Mouse (Mus musculus): Measurements from ENCODE around the gene Necab3. TPM values are rescaled to one million over a fixed set of nuclear protein-coding genes. Genes with fewer than 3 reads are reported as not detected.
A peak's percentile ranks its signal among the peaks of the same experiment; 100 is the strongest.

Necab3 gene
- 2.8 and 3.3 TPM in 2 replicates for polyA plus RNA-seq (2015; fragmentation: Nextera tagmentation; extraction: Ambion mirVana)

DNA sequence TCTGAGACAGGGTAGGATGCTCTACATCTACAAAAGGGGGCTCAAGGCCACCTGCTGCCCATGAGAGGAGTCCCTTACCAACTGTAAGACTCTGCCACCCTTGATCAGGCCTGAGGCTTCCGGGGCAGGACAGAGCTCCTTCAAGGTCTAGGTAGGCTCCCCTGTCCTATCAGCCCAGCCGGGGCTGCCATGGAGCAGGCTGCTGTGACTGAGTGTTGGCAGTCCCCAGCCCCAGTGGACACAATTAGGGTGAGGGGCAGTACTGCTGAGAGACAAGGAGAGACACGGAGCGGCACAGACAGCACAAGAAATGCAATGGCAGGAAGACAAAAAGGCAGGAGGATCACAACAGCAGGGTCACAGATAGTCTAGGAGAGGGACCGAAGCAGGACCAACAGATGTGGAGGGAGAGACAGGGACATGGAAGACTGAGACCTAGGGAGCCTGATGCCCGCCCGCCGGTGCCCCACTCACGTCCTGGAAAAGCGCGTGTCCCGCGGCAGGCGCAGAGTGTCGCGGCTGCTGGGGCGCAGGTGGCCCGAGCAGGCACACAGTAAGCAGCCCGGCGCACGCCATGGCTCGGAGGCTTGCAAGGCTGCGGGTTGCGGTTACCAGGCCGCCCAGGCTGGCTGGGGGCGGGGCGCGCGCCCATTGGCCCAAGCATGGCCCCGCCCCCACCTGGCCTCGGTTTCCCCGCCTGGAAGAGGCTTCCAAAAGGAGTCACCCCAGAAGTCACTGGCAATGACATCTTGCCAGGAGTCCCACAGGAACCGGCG is at the start of gene Necab3:
Gene Necab3, minus strand, starts transcription at position 627 of the 776 bp plus-strand sequence.
- H3K4me1 ChIP-seq (ENCODE audit: insufficient read depth, low read length) = peaks cover 22% of the 10 kb centered on the region
- H3K9me3 ChIP-seq (ENCODE audit: low read length) = no peaks in the 10 kb centered on the region
- no peaks in the 10 kb centered on the region for H3K27me3 ChIP-seq (ENCODE audit: insufficient read depth, low read length)
- H3K9ac ChIP-seq (replicated peaks; ENCODE audit: low read length) = peak within 1 kb of the TSS; percentile 53; the same call in 1 of the 2 replicates
- peak within 1 kb of the TSS; percentile 34 for H3K4me3 ChIP-seq (ENCODE audit: low read length)
- 6% methylated on average over 34 of the region's 34 CpGs for WGBS
- peak within 1 kb of the TSS; percentile 60 for H3K4me2 ChIP-seq (replicated peaks; ENCODE audit: low read depth, low read length)
- ATAC-seq (ENCODE audit: low FRiP score, low TSS enrichment) = peak; percentile 55
- H3K27ac ChIP-seq (ENCODE audit: low read length) = no peak within 1 kb of the TSS
- H3K36me3 ChIP-seq (ENCODE audit: insufficient read depth, low read length) = peaks cover 18% of the 10 kb centered on the region

DNA sequence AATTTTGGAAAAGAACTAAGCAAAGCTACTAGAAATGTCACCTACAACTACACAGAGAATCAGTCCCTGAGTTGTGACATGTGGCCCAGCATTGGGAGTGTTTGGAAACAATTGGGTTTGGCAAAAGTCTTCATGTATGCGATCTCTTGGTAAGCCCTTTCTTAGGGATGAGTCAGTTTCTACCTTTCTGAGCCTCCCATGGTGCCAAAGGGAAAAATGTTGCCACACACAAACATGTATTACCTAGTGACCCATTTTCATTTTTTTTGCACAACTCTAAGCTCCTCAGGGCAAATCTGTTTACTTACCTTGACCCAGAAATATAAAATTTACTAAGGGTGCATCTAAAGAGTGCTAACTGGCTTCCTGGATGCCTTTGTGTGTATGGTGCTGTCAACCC is 48.3 kb upstream of the Necab3 start:
- H3K27me3 ChIP-seq (ENCODE audit: insufficient read depth, low read length) = no peaks in the 10 kb centered on the region
- no peaks in the 10 kb centered on the region for H3K36me3 ChIP-seq (ENCODE audit: insufficient read depth, low read length)
- WGBS = 81% methylated on average over 1 of the region's 1 CpGs
- no peak for ATAC-seq (ENCODE audit: low FRiP score, low TSS enrichment)
- peaks cover 8% of the 10 kb centered on the region; the same call in 1 of the 2 replicates for H3K4me1 ChIP-seq (ENCODE audit: insufficient read depth, low read length)
- H3K4me3 ChIP-seq (ENCODE audit: low read length) = no peak overlapping the region
- no peak overlapping the region for H3K4me2 ChIP-seq (replicated peaks; ENCODE audit: low read depth, low read length)
- H3K27ac ChIP-seq (ENCODE audit: low read length) = no peak overlapping the region
- H3K9me3 ChIP-seq (ENCODE audit: low read length) = no peaks in the 10 kb centered on the region
- no peak overlapping the region for H3K9ac ChIP-seq (replicated peaks; ENCODE audit: low read length)

DNA sequence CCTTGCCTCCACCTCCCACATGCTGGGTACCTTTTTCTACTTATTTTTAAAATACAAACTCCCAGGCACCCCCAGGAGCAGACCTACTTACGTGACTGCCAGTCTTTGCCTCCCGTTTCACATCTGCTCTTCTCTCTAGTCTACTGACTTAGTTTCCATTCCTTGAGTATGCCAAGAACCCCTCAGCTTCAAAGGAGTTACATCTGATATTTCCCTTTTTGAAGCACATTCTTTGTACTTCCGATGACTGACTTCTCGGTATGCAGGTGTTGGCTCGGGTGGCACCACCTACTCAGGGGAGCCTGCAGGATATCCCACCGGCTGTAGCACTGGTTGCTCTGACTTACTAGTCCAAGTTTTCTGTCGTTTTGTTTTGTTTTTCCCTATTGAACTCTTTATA is 45.5 kb upstream of the Necab3 start:
- Histone ChIP-seq H3K9ac (replicated peaks; ENCODE audit: low read length) (peak overlapping the region; percentile 50; the same call in 1 of the 2 replicates), H3K4me1 (ENCODE audit: insufficient read depth, low read length) (peaks cover 8% of the 10 kb centered on the region; the same call in 1 of the 2 replicates), H3K9me3 (ENCODE audit: low read length) (no peaks in the 10 kb centered on the region), H3K4me2 (replicated peaks; ENCODE audit: low read depth, low read length) (peak overlapping the region; percentile 72), H3K4me3 (ENCODE audit: low read length) (peak overlapping the region; percentile 78), H3K27me3 (ENCODE audit: insufficient read depth, low read length) (no peaks in the 10 kb centered on the region), H3K36me3 (ENCODE audit: insufficient read depth, low read length) (no peaks in the 10 kb centered on the region), H3K27ac (ENCODE audit: low read length) (no peak overlapping the region)
- ATAC-seq (ENCODE audit: low FRiP score, low TSS enrichment) = no peak
- WGBS = 37% methylated on average over 7 of the region's 7 CpGs

DNA sequence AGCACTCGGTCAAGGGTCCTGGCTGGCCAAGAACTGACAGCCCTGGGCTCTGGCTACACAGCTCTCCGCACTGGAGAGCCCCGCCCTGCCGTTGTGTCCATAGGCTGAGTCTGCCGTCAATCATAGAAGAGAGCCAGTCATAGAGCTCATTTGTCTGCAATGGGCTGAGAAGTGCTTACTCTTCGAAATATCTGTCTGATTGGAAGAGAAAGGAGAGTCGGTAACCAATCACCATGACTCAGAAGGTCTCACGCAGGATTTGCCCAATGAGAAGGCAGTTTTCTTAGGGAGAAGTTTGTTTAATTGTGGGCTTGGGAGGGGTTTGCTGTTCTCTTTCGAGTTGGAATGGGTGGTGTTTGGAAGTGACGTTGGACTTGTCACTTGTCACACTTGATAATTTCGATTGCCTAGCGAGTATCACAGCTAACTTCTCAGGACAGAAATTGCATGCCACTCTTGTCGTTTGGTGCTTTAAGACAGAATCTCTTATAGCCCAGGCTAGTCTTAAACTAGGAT is 45.0 kb upstream of the Necab3 start, which contains the start of gene Pxmp4:
Gene Pxmp4, minus strand, starts transcription at position 71 of the 516 bp plus-strand sequence.
- H3K4me1 ChIP-seq (ENCODE audit: insufficient read depth, low read length) = peaks cover 8% of the 10 kb centered on the region; the same call in 1 of the 2 replicates
- no peaks in the 10 kb centered on the region for H3K9me3 ChIP-seq (ENCODE audit: low read length)
- peak within 1 kb of the TSS; percentile 78 for H3K4me3 ChIP-seq (ENCODE audit: low read length)
- peak within 1 kb of the TSS; percentile 85 for H3K9ac ChIP-seq (replicated peaks; ENCODE audit: low read length)
- peak within 1 kb of the TSS; percentile 72 for H3K4me2 ChIP-seq (replicated peaks; ENCODE audit: low read depth, low read length)
- no peaks in the 10 kb centered on the region for H3K36me3 ChIP-seq (ENCODE audit: insufficient read depth, low read length)
- peak within 1 kb of the TSS; percentile 62; the same call in 1 of the 2 replicates for H3K27ac ChIP-seq (ENCODE audit: low read length)
- WGBS = under 1% methylated on average over 13 of the region's 13 CpGs
- ATAC-seq (ENCODE audit: low FRiP score, low TSS enrichment) = peak; percentile 100
- no peaks in the 10 kb centered on the region for H3K27me3 ChIP-seq (ENCODE audit: insufficient read depth, low read length)

DNA sequence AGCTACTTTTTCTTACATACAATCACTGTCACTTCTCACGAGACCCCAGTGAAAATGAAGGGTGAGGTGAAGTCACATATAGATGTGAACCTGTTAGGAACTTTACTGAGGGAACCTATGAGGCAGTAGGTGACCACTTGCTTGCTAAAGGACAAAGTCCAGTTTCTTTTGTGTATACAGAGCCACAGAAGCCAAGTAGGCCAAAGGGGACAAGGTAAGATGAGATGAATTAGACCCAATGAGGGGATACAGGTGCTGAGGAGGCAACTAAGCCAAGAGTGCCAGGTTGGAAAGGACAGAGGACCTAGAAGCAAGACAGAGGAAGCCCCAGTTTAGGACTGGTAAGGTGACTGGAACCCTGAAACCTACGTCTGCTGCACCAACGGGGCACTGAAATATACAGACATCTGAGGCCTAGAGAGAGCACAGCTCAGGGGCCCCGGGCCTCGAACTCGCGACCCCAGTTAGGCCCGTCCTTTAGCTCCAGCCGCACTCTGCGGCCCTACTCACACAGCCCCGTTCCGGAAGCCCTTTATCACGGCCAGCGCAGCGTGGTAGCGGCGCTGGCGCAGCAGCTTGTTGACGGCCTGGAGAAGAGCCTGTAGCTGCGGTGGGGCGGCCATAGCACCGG is 44.4 kb upstream of the Necab3 start:
- 0 out of 2 replicates have a peak, but pooled peaks have one; percentile 1 for ATAC-seq (ENCODE audit: low FRiP score, low TSS enrichment)
- Histone ChIP-seq H3K4me3 (ENCODE audit: low read length) (peak overlapping the region; percentile 78), H3K9ac (replicated peaks; ENCODE audit: low read length) (peak overlapping the region; percentile 85), H3K27me3 (ENCODE audit: insufficient read depth, low read length) (no peaks in the 10 kb centered on the region), H3K9me3 (ENCODE audit: low read length) (no peaks in the 10 kb centered on the region), H3K4me2 (replicated peaks; ENCODE audit: low read depth, low read length) (peak overlapping the region; percentile 72), H3K4me1 (ENCODE audit: insufficient read depth, low read length) (peaks cover 8% of the 10 kb centered on the region; the same call in 1 of the 2 replicates), H3K36me3 (ENCODE audit: insufficient read depth, low read length) (no peaks in the 10 kb centered on the region), H3K27ac (ENCODE audit: low read length) (peak overlapping the region; percentile 62; the same call in 1 of the 2 replicates)
- 14% methylated on average over 22 of the region's 22 CpGs for WGBS

DNA sequence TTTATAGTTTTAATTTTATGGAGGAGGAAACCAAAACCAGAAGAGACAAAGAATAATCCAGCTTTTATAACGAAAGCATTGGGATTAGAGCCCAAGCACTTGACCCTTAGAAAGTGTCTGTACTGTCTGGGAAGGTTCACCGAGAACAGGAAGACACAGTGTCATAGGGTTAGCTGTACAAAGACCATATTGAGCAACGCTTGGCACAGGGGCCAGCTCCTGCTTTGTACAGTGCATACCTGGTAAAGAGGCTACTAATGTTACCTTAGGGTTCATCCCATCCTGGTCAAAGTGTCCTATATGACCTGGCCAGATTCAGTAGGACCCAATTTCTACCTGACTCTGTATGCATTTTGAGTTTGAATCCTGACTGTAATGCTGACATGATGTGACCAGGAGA is 42.6 kb upstream of the Necab3 start:
- Histone ChIP-seq H3K4me2 (replicated peaks; ENCODE audit: low read depth, low read length) (no peak overlapping the region), H3K9ac (replicated peaks; ENCODE audit: low read length) (no peak overlapping the region), H3K36me3 (ENCODE audit: insufficient read depth, low read length) (no peaks in the 10 kb centered on the region), H3K27me3 (ENCODE audit: insufficient read depth, low read length) (no peaks in the 10 kb centered on the region), H3K4me3 (ENCODE audit: low read length) (no peak overlapping the region), H3K27ac (ENCODE audit: low read length) (no peak overlapping the region), H3K9me3 (ENCODE audit: low read length) (no peaks in the 10 kb centered on the region), H3K4me1 (ENCODE audit: insufficient read depth, low read length) (peaks cover 8% of the 10 kb centered on the region; the same call in 1 of the 2 replicates)
- 76% methylated on average over 3 of the region's 3 CpGs for WGBS
- ATAC-seq (ENCODE audit: low FRiP score, low TSS enrichment) = no peak

DNA sequence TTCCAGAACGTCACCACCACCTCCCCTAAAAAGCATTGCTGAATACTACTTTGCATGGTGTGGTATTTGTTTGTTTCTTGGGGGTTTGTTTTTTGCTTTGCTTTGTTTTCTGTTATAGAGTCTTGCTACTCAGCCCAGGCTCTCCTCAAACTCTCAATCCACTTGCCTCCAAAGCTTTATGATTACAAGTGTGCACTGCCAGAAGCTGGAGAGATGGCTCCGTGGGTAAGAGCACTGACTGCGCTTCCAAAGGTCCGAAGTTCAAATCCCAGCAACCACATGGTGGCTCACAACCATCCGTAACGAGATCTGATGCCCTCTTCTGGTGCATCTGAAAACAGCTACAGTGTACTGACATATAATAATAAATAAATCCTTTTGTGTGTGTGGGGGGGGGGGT is 41.9 kb upstream of the Necab3 start:
- Histone ChIP-seq H3K9me3 (ENCODE audit: low read length) (no peaks in the 10 kb centered on the region), H3K36me3 (ENCODE audit: insufficient read depth, low read length) (0 out of 2 replicates have a peak, but pooled peaks cover 2% of the 10 kb centered on the region), H3K9ac (replicated peaks; ENCODE audit: low read length) (no peak overlapping the region), H3K27ac (ENCODE audit: low read length) (no peak overlapping the region), H3K4me2 (replicated peaks; ENCODE audit: low read depth, low read length) (no peak overlapping the region), H3K27me3 (ENCODE audit: insufficient read depth, low read length) (no peaks in the 10 kb centered on the region), H3K4me1 (ENCODE audit: insufficient read depth, low read length) (peaks cover 8% of the 10 kb centered on the region; the same call in 1 of the 2 replicates), H3K4me3 (ENCODE audit: low read length) (no peak overlapping the region)
- no peak for ATAC-seq (ENCODE audit: low FRiP score, low TSS enrichment)
- whole genome bisulfite sequencing = 74% methylated on average over 6 of the region's 6 CpGs

DNA sequence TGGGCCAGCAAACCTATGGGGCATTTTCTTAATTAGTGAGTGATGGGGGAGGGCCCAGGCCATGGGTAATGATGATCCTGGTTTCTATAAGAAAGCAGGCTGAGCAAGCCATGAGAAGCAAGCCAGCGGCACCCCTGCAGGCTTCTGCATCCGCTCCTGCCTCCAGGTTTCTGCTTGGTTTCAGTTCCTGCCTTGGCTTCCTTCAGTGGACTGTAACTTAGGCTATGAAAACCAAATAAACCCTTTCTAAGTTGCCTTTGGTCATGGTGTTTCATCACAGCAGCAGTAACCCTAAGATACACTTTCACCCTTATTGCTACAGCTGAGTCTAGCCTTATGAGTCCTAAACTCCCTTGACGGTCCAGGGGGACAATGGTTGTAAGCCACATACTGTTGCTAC is 38.7 kb upstream of the Necab3 start:
- ATAC-seq (ENCODE audit: low FRiP score, low TSS enrichment) = no peak
- H3K4me1 ChIP-seq (ENCODE audit: insufficient read depth, low read length) = no peaks in the 10 kb centered on the region
- no peak overlapping the region for H3K27ac ChIP-seq (ENCODE audit: low read length)
- 92% methylated on average over 3 of the region's 3 CpGs for WGBS
- no peaks in the 10 kb centered on the region for H3K27me3 ChIP-seq (ENCODE audit: insufficient read depth, low read length)
- no peak overlapping the region for H3K4me3 ChIP-seq (ENCODE audit: low read length)
- H3K9ac ChIP-seq (replicated peaks; ENCODE audit: low read length) = no peak overlapping the region
- H3K4me2 ChIP-seq (replicated peaks; ENCODE audit: low read depth, low read length) = no peak overlapping the region
- H3K36me3 ChIP-seq (ENCODE audit: insufficient read depth, low read length) = peaks cover 13% of the 10 kb centered on the region; the same call in 1 of the 2 replicates
- H3K9me3 ChIP-seq (ENCODE audit: low read length) = no peaks in the 10 kb centered on the region

DNA sequence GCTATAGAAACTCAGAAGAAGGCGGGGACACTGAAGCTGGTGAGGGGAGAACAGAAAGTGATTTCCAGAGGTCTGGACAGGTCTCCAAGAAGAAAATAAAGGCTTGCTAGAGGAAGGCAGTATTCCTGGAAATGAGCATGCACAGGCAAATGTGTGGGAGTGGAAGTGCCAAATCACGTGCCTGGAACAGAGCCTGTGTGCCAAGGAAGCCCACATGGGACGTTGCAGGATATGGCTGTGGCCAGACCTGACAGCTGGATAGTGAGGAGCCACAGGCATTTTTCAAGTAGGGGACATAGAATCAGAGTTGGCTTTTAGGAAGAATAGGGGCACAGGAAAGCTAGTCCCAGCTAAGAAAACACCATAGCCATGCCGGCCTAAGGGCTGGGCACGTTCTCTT is 37.1 kb upstream of the Necab3 start:
- Histone ChIP-seq H3K27ac (ENCODE audit: low read length) (no peak overlapping the region), H3K4me1 (ENCODE audit: insufficient read depth, low read length) (no peaks in the 10 kb centered on the region), H3K9me3 (ENCODE audit: low read length) (no peaks in the 10 kb centered on the region), H3K4me2 (replicated peaks; ENCODE audit: low read depth, low read length) (no peak overlapping the region), H3K27me3 (ENCODE audit: insufficient read depth, low read length) (no peaks in the 10 kb centered on the region), H3K9ac (replicated peaks; ENCODE audit: low read length) (no peak overlapping the region), H3K4me3 (ENCODE audit: low read length) (no peak overlapping the region), H3K36me3 (ENCODE audit: insufficient read depth, low read length) (peaks cover 13% of the 10 kb centered on the region; the same call in 1 of the 2 replicates)
- WGBS = 65% methylated on average over 5 of the region's 5 CpGs
- ATAC-seq (ENCODE audit: low FRiP score, low TSS enrichment) = no peak

Data from kidney, embryonic 16.5 days (tissue).